Mouse (Mus musculus) ES-E14 (cell line): ENCODE measurements around the gene Chrna1.

Experiments used
- HCFC1 ChIP-seq: IDR thresholded peaks from 2 replicates; pipeline ENCODE4 v1.6.1; 2012; ENCODE audit warnings: low read length, inconsistent platforms, borderline replicate concordance; ENCODE audit not compliant: insufficient read depth
- ZNF384 ChIP-seq: IDR thresholded peaks from 2 replicates; pipeline ENCODE4 v1.6.1; 2012; ENCODE audit warnings: low read depth, low read length, inconsistent platforms

- TF ChIP-seq ZNF384, result no peak
- no peak for TF ChIP-seq HCFC1
Observed at GRCm38 (mm10) chr2:73548542-73548941, 31.6 kb downstream of the Chrna1 start.
